Mouse (Mus musculus) MEL (cell line): ENCODE measurements around the gene Prdx2. TPM values are rescaled to one million over a fixed set of nuclear protein-coding genes. Genes with fewer than 3 reads are reported as not detected.

Experiments
- DNase-seq: peaks from one replicate; pipeline ENCODE4 v3.0.0; 2011; ENCODE audit warnings: low read depth, low spot score
- H3K27ac ChIP-seq: 2 replicates; pipeline ENCODE4 v1.5.1; 2012; ENCODE audit warnings: low read depth, mild to moderate bottlenecking, control low read depth, low read length, moderate library complexity; ENCODE audit not compliant: control insufficient read depth
- H3K27me3 ChIP-seq, 2 experiments: fragments of 150-350 bp in 1 of 2; sonication (generic) in 1 of 2; 2 replicates each; pipeline ENCODE4 v1.6.1; 2012; ENCODE audit warnings: low read length in 2 of 2, mild to moderate bottlenecking in 2 of 2, improper control_type of control experiment in 1 of 2, moderate library complexity in 1 of 2; ENCODE audit not compliant: insufficient read depth in 2 of 2, control insufficient read depth in 1 of 2
- H3K36me3 ChIP-seq, 2 experiments: 2 replicates each; pipeline ENCODE4 v1.6.1; 2012 to 2014; ENCODE audit warnings: low read length in 2 of 2, improper control_type of control experiment in 1 of 2, inconsistent platforms in 1 of 2, mild to moderate bottlenecking in 1 of 2; ENCODE audit not compliant: insufficient read depth in 2 of 2, control insufficient read depth in 1 of 2
- H3K4me1 ChIP-seq, 2 experiments: fragments of 150-350 bp in 1 of 2; sonication (generic) in 1 of 2; 2 replicates each; pipeline ENCODE4 v1.6.1; 2012; ENCODE audit warnings: low read length in 2 of 2, improper control_type of control experiment in 1 of 2, mild to moderate bottlenecking in 1 of 2; ENCODE audit not compliant: insufficient read depth in 2 of 2, control insufficient read depth in 1 of 2
- H3K4me3 ChIP-seq, 2 experiments: fragments of 150-350 bp in 1 of 2; sonication (generic) in 1 of 2; 2 replicates each; pipeline ENCODE4 v1.5.1; 2012; ENCODE audit warnings: low read depth in 2 of 2, low read length in 2 of 2, mild to moderate bottlenecking in 2 of 2, moderate library complexity in 2 of 2, control low read depth in 1 of 2, improper control_type of control experiment in 1 of 2; ENCODE audit not compliant: control insufficient read depth in 1 of 2, insufficient read depth in 1 of 2
- H3K79me2 ChIP-seq: 2 replicates; pipeline ENCODE4 v1.6.1; 2012; ENCODE audit warnings: mild to moderate bottlenecking, low read length, moderate library complexity; ENCODE audit not compliant: control insufficient read depth, poor library complexity, insufficient read depth
- H3K9ac ChIP-seq: 2 replicates; pipeline ENCODE4 v1.6.1; 2012; ENCODE audit warnings: low read depth, mild to moderate bottlenecking, control low read depth, low read length, moderate library complexity; ENCODE audit not compliant: control insufficient read depth, poor library complexity, severe bottlenecking
- H3K9me3 ChIP-seq: fragments of 150-350 bp; sonication (generic); replicated peaks from 2 replicates; pipeline ENCODE4 v1.6.1; 2012; ENCODE audit warnings: mild to moderate bottlenecking, low read length, improper control_type of control experiment, moderate library complexity; ENCODE audit not compliant: insufficient read depth
- BHLHE40 ChIP-seq: IDR thresholded peaks from 2 replicates; pipeline ENCODE4 v1.6.1; 2012; ENCODE audit warnings: low read depth, mild to moderate bottlenecking, inconsistent platforms, low read length, improper control_type of control experiment, borderline replicate concordance
- CHD1 ChIP-seq: IDR thresholded peaks from 2 replicates; pipeline ENCODE4 v1.6.1; 2012; ENCODE audit warnings: low read depth, mild to moderate bottlenecking, inconsistent platforms, low read length, improper control_type of control experiment
- CHD2 ChIP-seq: IDR thresholded peaks from 2 replicates; pipeline ENCODE4 v1.6.1; 2011; ENCODE audit warnings: low read length, improper control_type of control experiment
- CTCF ChIP-seq, 3 experiments: IDR thresholded peaks in 2 of 3; conservative IDR thresholded peaks in 1 of 3; 2 replicates each; pipeline ENCODE4 v1.5.1; 2011 to 2012; ENCODE audit warnings: low read length in 3 of 3, low read depth in 2 of 3, mild to moderate bottlenecking in 2 of 3, improper control_type of control experiment in 1 of 3, inconsistent platforms in 1 of 3, mixed read lengths in 1 of 3, moderate library complexity in 1 of 3; ENCODE audit not compliant: control insufficient read depth in 1 of 3, insufficient read depth in 1 of 3, poor library complexity in 1 of 3, severe bottlenecking in 1 of 3
- E2F4 ChIP-seq: IDR thresholded peaks from 2 replicates; pipeline ENCODE4 v1.6.1; 2011; ENCODE audit warnings: low read depth, low read length, improper control_type of control experiment, borderline replicate concordance
- ELF1 ChIP-seq: IDR thresholded peaks from 2 replicates; pipeline ENCODE4 v1.6.1; 2014; ENCODE audit warnings: low read depth, mild to moderate bottlenecking, inconsistent platforms, low read length, improper control_type of control experiment, moderate library complexity
- EP300 ChIP-seq, 2 experiments: IDR thresholded peaks; 2 replicates each; pipeline ENCODE4 v1.6.1; 2011; ENCODE audit warnings: improper control_type of control experiment in 2 of 2, low read length in 2 of 2, low read depth in 1 of 2, mild to moderate bottlenecking in 1 of 2
- ETS1 ChIP-seq: IDR thresholded peaks from 2 replicates; pipeline ENCODE4 v1.6.1; 2012; ENCODE audit warnings: low read depth, mild to moderate bottlenecking, inconsistent platforms, low read length, improper control_type of control experiment, moderate library complexity
- GATA1 ChIP-seq: IDR thresholded peaks from 2 replicates; pipeline ENCODE4 v1.6.1; 2011; ENCODE audit warnings: low read depth, low read length, improper control_type of control experiment
- HCFC1 ChIP-seq: IDR thresholded peaks from 2 replicates; pipeline ENCODE4 v1.6.1; 2012; ENCODE audit warnings: low read depth, mild to moderate bottlenecking, inconsistent platforms, low read length, improper control_type of control experiment, moderate library complexity
- JUND ChIP-seq: IDR thresholded peaks from 2 replicates; pipeline ENCODE4 v1.6.1; 2011; ENCODE audit warnings: low read depth, mild to moderate bottlenecking, improper control_type of control experiment, low read length
- KAT2A ChIP-seq: conservative IDR thresholded peaks from 2 replicates; pipeline ENCODE4 v1.6.1; 2012; ENCODE audit warnings: low read depth, low read length, improper control_type of control experiment, inconsistent platforms
- MAFK ChIP-seq: IDR thresholded peaks from 2 replicates; pipeline ENCODE4 v1.6.1; 2011; ENCODE audit warnings: low read depth, mild to moderate bottlenecking, low read length, improper control_type of control experiment, borderline replicate concordance
- MAX ChIP-seq: IDR thresholded peaks from 2 replicates; pipeline ENCODE4 v1.6.1; 2011; ENCODE audit warnings: low read length, improper control_type of control experiment
- MXI1 ChIP-seq: IDR thresholded peaks from 2 replicates; pipeline ENCODE4 v1.6.1; 2011; ENCODE audit warnings: mild to moderate bottlenecking, low read depth, low read length, improper control_type of control experiment
- MYB ChIP-seq: IDR thresholded peaks from 2 replicates; pipeline ENCODE4 v1.6.1; 2011; ENCODE audit warnings: mild to moderate bottlenecking, low read depth, low read length, improper control_type of control experiment
- MYC ChIP-seq: IDR thresholded peaks from 2 replicates; pipeline ENCODE4 v1.6.1; 2011; ENCODE audit warnings: low read depth, mild to moderate bottlenecking, low read length, improper control_type of control experiment, moderate library complexity
- NELFE ChIP-seq: IDR thresholded peaks from 2 replicates; pipeline ENCODE4 v1.6.1; 2011; ENCODE audit warnings: low read depth, low read length, improper control_type of control experiment
- NRF1 ChIP-seq: IDR thresholded peaks from 2 replicates; pipeline ENCODE4 v1.6.1; 2014; ENCODE audit warnings: low read depth, mild to moderate bottlenecking, inconsistent platforms, low read length, improper control_type of control experiment, moderate library complexity; ENCODE audit not compliant: poor library complexity, insufficient read depth, severe bottlenecking
- POLR2A ChIP-seq, 2 experiments: IDR thresholded peaks; 2 replicates each; pipeline ENCODE4 v1.6.1; 2011 to 2012; ENCODE audit warnings: low read length in 2 of 2, mild to moderate bottlenecking in 2 of 2, control low read depth in 1 of 2, improper control_type of control experiment in 1 of 2, low read depth in 1 of 2, moderate library complexity in 1 of 2; ENCODE audit not compliant: control insufficient read depth in 1 of 2, insufficient read depth in 1 of 2, poor library complexity in 1 of 2
- POLR2AphosphoS5 ChIP-seq: IDR thresholded peaks from 2 replicates; pipeline ENCODE4 v1.6.1; 2012; ENCODE audit warnings: low read depth, borderline replicate concordance, mild to moderate bottlenecking, inconsistent platforms, low read length, moderate library complexity, mixed read lengths
- RCOR1 ChIP-seq: IDR thresholded peaks from 2 replicates; pipeline ENCODE4 v1.6.1; 2012; ENCODE audit warnings: low read depth, mild to moderate bottlenecking, inconsistent platforms, low read length, improper control_type of control experiment
- SIN3A ChIP-seq: IDR thresholded peaks from 2 replicates; pipeline ENCODE4 v1.6.1; 2012; ENCODE audit warnings: low read length, improper control_type of control experiment, inconsistent platforms
- SMC3 ChIP-seq: IDR thresholded peaks from 2 replicates; pipeline ENCODE4 v1.6.1; 2011; ENCODE audit warnings: low read depth, low read length, improper control_type of control experiment
- TBP ChIP-seq: IDR thresholded peaks from 2 replicates; pipeline ENCODE4 v1.8.0; 2011; ENCODE audit warnings: low read depth, low read length, improper control_type of control experiment
- TCF12 ChIP-seq: IDR thresholded peaks from 2 replicates; pipeline ENCODE4 v1.6.1; 2014; ENCODE audit warnings: low read depth, mild to moderate bottlenecking, inconsistent platforms, low read length, improper control_type of control experiment, moderate library complexity
- UBTF ChIP-seq: IDR thresholded peaks from 2 replicates; pipeline ENCODE4 v1.6.1; 2012; ENCODE audit warnings: low read depth, mild to moderate bottlenecking, inconsistent platforms, low read length, improper control_type of control experiment, moderate library complexity, borderline replicate concordance; ENCODE audit not compliant: insufficient read depth
- USF1 ChIP-seq: IDR thresholded peaks from 2 replicates; pipeline ENCODE4 v1.6.1; 2014; ENCODE audit warnings: low read depth, mild to moderate bottlenecking, inconsistent platforms, low read length, improper control_type of control experiment, moderate library complexity
- ZC3H11A ChIP-seq: IDR thresholded peaks from 2 replicates; pipeline ENCODE4 v1.6.1; 2012; ENCODE audit warnings: low read depth, mild to moderate bottlenecking, inconsistent platforms, low read length, improper control_type of control experiment
- ZKSCAN1 ChIP-seq: IDR thresholded peaks from 2 replicates; pipeline ENCODE4 v1.6.1; 2012; ENCODE audit warnings: low read depth, mild to moderate bottlenecking, inconsistent platforms, low read length, improper control_type of control experiment, moderate library complexity
- ZMIZ1 ChIP-seq: IDR thresholded peaks from 2 replicates; pipeline ENCODE4 v1.6.1; 2012; ENCODE audit warnings: low read depth, mild to moderate bottlenecking, inconsistent platforms, low read length, improper control_type of control experiment, moderate library complexity
- polyA plus RNA-seq, 2 experiments: library from polyadenylated mRNA; stranded (reverse) in 1 of 2; unstranded in 1 of 2; fragments of >175 nt in 1 of 2; fragments of >200 nt in 1 of 2; gene quantifications; 2 replicates each; pipeline versions ENCODE4 v1.2.1 to v1.2.4; 2012; ENCODE audit warnings: low replicate concordance in 2 of 2, low read depth in 1 of 2; ENCODE audit not compliant: insufficient read length in 2 of 2, insufficient read depth in 1 of 2, missing spikeins in 1 of 2
- total RNA-seq: library from RNA; depleted of rRNA; stranded (reverse); fragments of 300-350 nt; gene quantifications from 2 replicates; pipeline ENCODE4 v1.2.3, GENCODE M21; 2012

Gene Prdx2
- total and polyA plus RNA-seq, 3 experiments: 643 to 773 (median 679) TPM

- DNase-seq: no peak
- Histone ChIP-seq H3K4me3 (no peak overlapping the region), H3K27me3 (no peaks in the 10 kb centered on the region), H3K9me3 (no peaks in the 10 kb centered on the region), H3K4me1 (peaks cover 5 to 26% of the 10 kb centered on the region in 2 experiments), H3K79me2 (peaks cover under 1% of the 10 kb centered on the region), H3K9ac (no peak overlapping the region), H3K36me3 (peaks cover 0 to 19% of the 10 kb centered on the region in 2 experiments), H3K27ac (no peak overlapping the region)
- TF ChIP-seq TBP (0 out of 2 replicates have a peak, but pooled peaks have one; percentile 32), SMC3 (no peak), CTCF (IDR thresholded peaks at IDR 0.05 in 2 of 3, conservative IDR thresholded peaks at IDR 0.05 in 1 of 3; ENCODE audit: control insufficient read depth in 1 of 3, insufficient read depth in 1 of 3, low read depth in 2 of 3, low read length in 3 of 3, poor library complexity in 1 of 3, severe bottlenecking in 1 of 3) (peak in 2 of 3 experiments; percentile 6 to 16; a peak in 1 of 6 replicates)
These were observed 5.4 kb upstream of the Prdx2 start for GRCm38 (mm10) chr8:84963952-84964351.

- peak overlapping the region; percentile 84 for H3K9ac ChIP-seq
- DNase-seq: peak; percentile 99
- peak overlapping the region; percentile 84 for H3K27ac ChIP-seq
- H3K4me3 ChIP-seq: peak overlapping the region; percentile 63 to 87
- TF ChIP-seq USF1 (peak; percentile 26; the same call in 1 of the 2 replicates), ELF1 (peak; percentile 55), CHD1 (no peak), TCF12 (no peak), MYC (0 out of 2 replicates have a peak, but pooled peaks have one; percentile 20), NRF1 (peak; percentile 89), TBP (peak; percentile 66; the same call in 1 of the 2 replicates), MYB (no peak), KAT2A (peak; percentile 80), SMC3 (no peak), MAX (peak; percentile 82), POLR2A (IDR thresholded peaks at IDR 0.05; ENCODE audit: control insufficient read depth in 1 of 2, insufficient read depth in 1 of 2, low read depth in 1 of 2, low read length in 2 of 2, poor library complexity in 1 of 2) (peak; percentile 73 to 84), ZC3H11A (no peak), RCOR1 (no peak), BHLHE40 (no peak), ZKSCAN1 (no peak), GATA1 (no peak), E2F4 (peak; percentile 62; the same call in 1 of the 2 replicates), HCFC1 (peak; percentile 98), CHD2 (no peak), UBTF (no peak), NELFE (peak; percentile 69), ETS1 (no peak; the same call in 1 of the 2 replicates), JUND (no peak), MAFK (no peak), POLR2AphosphoS5 (no peak), SIN3A (peak; percentile 94), EP300 (IDR thresholded peaks at IDR 0.05; ENCODE audit: low read depth in 1 of 2, low read length in 2 of 2) (no peak), ZMIZ1 (no peak), MXI1 (peak; percentile 97)
- peaks cover 18% of the 10 kb centered on the region for H3K79me2 ChIP-seq
- peaks cover 0 to 19% of the 10 kb centered on the region in 2 experiments for H3K36me3 ChIP-seq
- peaks cover 5 to 28% of the 10 kb centered on the region in 2 experiments for H3K4me1 ChIP-seq
- no peaks in the 10 kb centered on the region for H3K27me3 ChIP-seq
- no peaks in the 10 kb centered on the region for H3K9me3 ChIP-seq
These were observed 3.6 kb upstream of the Prdx2 start for GRCm38 (mm10) chr8:84965731-84966291.
